Mouse (Mus musculus) right cerebral cortex, postnatal 4 days (tissue): Measurements from ENCODE around the gene 2310007B03Rik.

Experiments used
- DNase-seq: peaks from one replicate; pipeline ENCODE4 v3.0.0-alpha.2; 2022

The 2310007B03Rik gene

GRCm38 (mm10) chr1:93159566-93160500, 915 bp downstream of the 2310007B03Rik start:
- no peak for DNase-seq

- no peak for DNase-seq
These were observed 1.8 kb downstream of the 2310007B03Rik start for GRCm38 (mm10) chr1:93158916-93159315.

GRCm38 (mm10) chr1:93157566-93157965, 3.2 kb downstream of the 2310007B03Rik start:
- no peak for DNase-seq

- DNase-seq, result no peak
These were observed 9.7 kb downstream of the 2310007B03Rik start for GRCm38 (mm10) chr1:93150907-93151661.

GRCm38 (mm10) chr1:93144176-93144575, 16.6 kb downstream of the 2310007B03Rik start:
- DNase-seq, result no peak

- no peak for DNase-seq
These were observed 17.9 kb downstream of the 2310007B03Rik start for GRCm38 (mm10) chr1:93142871-93143270.

GRCm38 (mm10) chr1:93139713-93140112, 21.0 kb downstream of the 2310007B03Rik start:
- no peak for DNase-seq

- no peak for DNase-seq
These were observed 22.2 kb downstream of the 2310007B03Rik start for GRCm38 (mm10) chr1:93138534-93138933.

- no peak for DNase-seq
These were observed 25.7 kb downstream of the 2310007B03Rik start, which contains the start of gene Agxt for GRCm38 (mm10) chr1:93135036-93135526. Gene Agxt (plus strand): TSS chr1:93135240.

- DNase-seq, result no peak
These were observed 28.1 kb downstream of the 2310007B03Rik start for GRCm38 (mm10) chr1:93132676-93133075.

- DNase-seq, result no peak
These were observed 30.3 kb downstream of the 2310007B03Rik start for GRCm38 (mm10) chr1:93130242-93130983.

GRCm38 (mm10) chr1:93128710-93129349, 31.9 kb downstream of the 2310007B03Rik start:
- peak; percentile 79 for DNase-seq

- no peak for DNase-seq
These were observed 32.5 kb downstream of the 2310007B03Rik start for GRCm38 (mm10) chr1:93128209-93128608.

GRCm38 (mm10) chr1:93125256-93125655, 35.5 kb downstream of the 2310007B03Rik start:
- no peak for DNase-seq

GRCm38 (mm10) chr1:93124066-93124465, 36.7 kb downstream of the 2310007B03Rik start:
- no peak for DNase-seq

GRCm38 (mm10) chr1:93123179-93123854, 37.4 kb downstream of the 2310007B03Rik start:
- DNase-seq, result no peak

GRCm38 (mm10) chr1:93118816-93119215, 41.9 kb downstream of the 2310007B03Rik start:
- no peak for DNase-seq

- DNase-seq, result no peak
These were observed 45.3 kb downstream of the 2310007B03Rik start for GRCm38 (mm10) chr1:93115471-93115870.

- peak; percentile 78 for DNase-seq
These were observed 45.9 kb downstream of the 2310007B03Rik start for GRCm38 (mm10) chr1:93114713-93115463.

- no peak for DNase-seq
These were observed 58.0 kb downstream of the 2310007B03Rik start for GRCm38 (mm10) chr1:93102700-93103099.

GRCm38 (mm10) chr1:93101571-93102061, 59.1 kb downstream of the 2310007B03Rik start, which contains the start of gene Kif1a:
Gene Kif1a (minus strand): TSS chr1:93101951.
- DNase-seq, result peak; percentile 91
